Mouse (Mus musculus): ENCODE results near the gene Btbd18. TPM values are rescaled to one million over a fixed set of nuclear protein-coding genes. Genes with fewer than 3 reads are reported as not detected.

Btbd18 gene
- total and polyA plus RNA-seq, 3 experiments = 0.04 to 0.24 TPM; not detected in 1

DNA sequence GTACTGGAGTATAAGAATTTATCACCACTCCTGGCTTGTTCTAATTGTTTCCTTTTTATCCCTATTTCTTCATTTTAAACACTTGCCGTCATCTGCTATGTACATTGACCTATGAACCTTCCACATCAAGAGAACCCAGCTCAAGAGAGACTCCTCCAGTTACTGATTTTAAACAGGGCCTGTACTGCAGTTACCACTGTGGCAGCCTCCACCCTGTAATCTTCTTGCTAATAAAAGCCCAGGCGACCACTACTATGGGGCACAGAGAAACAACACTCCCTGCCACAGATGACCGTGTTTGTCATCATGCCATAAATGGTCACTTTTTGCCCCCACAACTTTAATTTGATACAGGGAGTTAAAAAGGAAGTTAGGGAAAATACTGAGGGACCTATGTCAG is 31.8 kb upstream of the Btbd18 start:
- Histone ChIP-seq H3K9ac (ENCODE audit: insufficient read depth, low read depth) (no peak overlapping the region), H3K27me3 (replicated peaks) (no peaks in the 10 kb centered on the region), H3K9me3 (replicated peaks; ENCODE audit: low read length) (no peaks in the 10 kb centered on the region), H3K4me2 (ENCODE audit: insufficient read depth, low read depth, poor library complexity, severe bottlenecking) (no peak overlapping the region), H3K27ac (ENCODE audit: insufficient read depth, low read depth) (no peak overlapping the region), H3K79me2 (replicated peaks; ENCODE audit: control insufficient read depth, extremely low read depth, insufficient read depth, poor library complexity, severe bottlenecking) (no peaks in the 10 kb centered on the region), H3K36me3 (replicated peaks in 1 of 2; ENCODE audit: control insufficient read depth in 1 of 2, insufficient read depth in 1 of 2, low read length in 1 of 2) (no peaks in the 10 kb centered on the region), H3K4me3 (replicated peaks in 1 of 3; ENCODE audit: low read depth in 2 of 3, low read length in 2 of 3, poor library complexity in 1 of 3) (no peak overlapping the region), H3K4me1 (ENCODE audit: control insufficient read depth in 1 of 2, insufficient read depth in 2 of 2) (peaks cover 0 to 6% of the 10 kb centered on the region in 2 experiments; a peak in 2 of 4 replicates)
- DNase-seq (ENCODE audit: extremely low read depth) = no peak
- in situ Hi-C loops (cut with MboI; ENCODE audit: low pct_ligation_motif_present, low pct_unique_long_range_greater_than_20kb, low sequenced_read_pairs) = no loop called here
- dilution Hi-C loops (cut with MboI; ENCODE audit: extremely low pct_ligation_motif_present, extremely low pct_unique_long_range_greater_than_20kb, low sequenced_read_pairs) = no loop called here
- no peak for TF ChIP-seq ELF1 (IDR thresholded peaks at IDR 0.05; ENCODE audit: low read depth, low read length)
- TF ChIP-seq USF2 (conservative IDR thresholded peaks at IDR 0.05; ENCODE audit: low read depth, low read length) = no peak
- TF ChIP-seq RCOR1 (conservative IDR thresholded peaks at IDR 0.05; ENCODE audit: low read depth, low read length) = no peak
- TF ChIP-seq MAFK (IDR thresholded peaks at IDR 0.05; ENCODE audit: insufficient replicate concordance, low read length) = no peak
- no peak for TF ChIP-seq NELFE (IDR thresholded peaks at IDR 0.05; ENCODE audit: low read depth, low read length)
- TF ChIP-seq ZC3H11A (IDR thresholded peaks at IDR 0.05; ENCODE audit: low read depth, low read length) = no peak
- TF ChIP-seq RAD21 (IDR thresholded peaks at IDR 0.05; ENCODE audit: low read depth, low read length) = no peak
- TF ChIP-seq MXI1 (IDR thresholded peaks at IDR 0.05; ENCODE audit: low read depth, low read length) = no peak

- DNase-seq (ENCODE audit: extremely low read depth) = no peak
- Histone ChIP-seq H3K36me3 (replicated peaks in 1 of 2; ENCODE audit: control insufficient read depth in 1 of 2, insufficient read depth in 1 of 2, low read length in 1 of 2) (no peaks in the 10 kb centered on the region), H3K4me2 (ENCODE audit: insufficient read depth, low read depth, poor library complexity, severe bottlenecking) (no peak overlapping the region), H3K9ac (ENCODE audit: insufficient read depth, low read depth) (no peak overlapping the region), H3K27ac (ENCODE audit: insufficient read depth, low read depth) (no peak overlapping the region), H3K4me1 (ENCODE audit: control insufficient read depth in 1 of 2, insufficient read depth in 2 of 2) (0 out of 4 replicates have a peak, but pooled peaks cover 0 to 3% of the 10 kb centered on the region in 2 experiments), H3K27me3 (replicated peaks) (no peaks in the 10 kb centered on the region), H3K4me3 (replicated peaks in 1 of 3; ENCODE audit: low read depth in 2 of 3, low read length in 2 of 3, poor library complexity in 1 of 3) (no peak overlapping the region), H3K79me2 (replicated peaks; ENCODE audit: control insufficient read depth, extremely low read depth, insufficient read depth, poor library complexity, severe bottlenecking) (no peaks in the 10 kb centered on the region), H3K9me3 (replicated peaks; ENCODE audit: low read length) (no peaks in the 10 kb centered on the region)
- dilution Hi-C loops (cut with MboI; ENCODE audit: extremely low pct_ligation_motif_present, extremely low pct_unique_long_range_greater_than_20kb, low sequenced_read_pairs) = no loop called here
- no peak for TF ChIP-seq MXI1 (IDR thresholded peaks at IDR 0.05; ENCODE audit: low read depth, low read length)
- no peak for TF ChIP-seq ETS1 (conservative IDR thresholded peaks at IDR 0.05; ENCODE audit: low read depth, low read length)
- no peak for TF ChIP-seq USF2 (conservative IDR thresholded peaks at IDR 0.05; ENCODE audit: low read depth, low read length)
- no peak for TF ChIP-seq POLR2A (IDR thresholded peaks at IDR 0.05; ENCODE audit: low read depth, low read length)
- no peak for TF ChIP-seq CHD1 (IDR thresholded peaks at IDR 0.05; ENCODE audit: low read depth, low read length)
- TF ChIP-seq MAX (IDR thresholded peaks at IDR 0.05; ENCODE audit: low read length) = no peak
- no peak for TF ChIP-seq PAX5 (IDR thresholded peaks at IDR 0.05; ENCODE audit: low read length)
- no peak for TF ChIP-seq ZKSCAN1 (IDR thresholded peaks at IDR 0.05; ENCODE audit: borderline replicate concordance, low read depth, low read length)
- TF ChIP-seq CTCF (conservative IDR thresholded peaks at IDR 0.05 in 1 of 2, IDR thresholded peaks at IDR 0.05 in 1 of 2; ENCODE audit: low read depth in 2 of 2, low read length in 2 of 2) = no peak
- no peak for TF ChIP-seq ELF1 (IDR thresholded peaks at IDR 0.05; ENCODE audit: low read depth, low read length)
- no peak for TF ChIP-seq UBTF (IDR thresholded peaks at IDR 0.05; ENCODE audit: low read depth, low read length)
- no peak for TF ChIP-seq IRF4 (IDR thresholded peaks at IDR 0.05; ENCODE audit: low read depth, low read length)
- TF ChIP-seq RCOR1 (conservative IDR thresholded peaks at IDR 0.05; ENCODE audit: low read depth, low read length) = no peak
- TF ChIP-seq TCF12 (IDR thresholded peaks at IDR 0.05; ENCODE audit: low read depth, low read length) = no peak
- TF ChIP-seq ZNF384 (IDR thresholded peaks at IDR 0.05; ENCODE audit: low read depth, low read length) = no peak
- in situ Hi-C loops (cut with MboI; ENCODE audit: low pct_ligation_motif_present, low pct_unique_long_range_greater_than_20kb, low sequenced_read_pairs) = no loop called here
Measured at GRCm38 (mm10) chr2:84632001-84632400, 26.9 kb upstream of the Btbd18 start.

Data from CH12.LX (cell line).